Mouse (Mus musculus) embryonic facial prominence, embryonic 14.5 days (tissue): Measurements from ENCODE around the gene Atp5mpl. TPM values are rescaled to one million over a fixed set of nuclear protein-coding genes. Genes with fewer than 3 reads are reported as not detected.

Experiments
- ATAC-seq: fragments of 200-750 bp; cut with Nextera tagmentation; 2 replicates; pipeline ENCODE4 v1.8.0; 2017; ENCODE audit warnings: low read depth, moderate number of reproducible peaks, moderate TSS enrichment
- DNase-seq: peaks from one replicate; pipeline ENCODE4 v3.0.0-alpha.2; 2015; ENCODE audit warnings: low spot score
- H3K27ac ChIP-seq: fragments of 300-500 bp; sonication (generic); replicated peaks from 2 replicates; pipeline ENCODE4 v1.5.1; 2014; ENCODE audit warnings: low read depth, mild to moderate bottlenecking, low read length, moderate library complexity
- H3K27me3 ChIP-seq: fragments of 300-500 bp; sonication (generic); replicated peaks from 2 replicates; pipeline ENCODE4 v1.6.1; 2014; ENCODE audit warnings: low read length; ENCODE audit not compliant: control insufficient read depth, insufficient read depth
- H3K36me3 ChIP-seq: fragments of 300-500 bp; sonication (generic); 2 replicates; pipeline ENCODE4 v1.6.1; 2014; ENCODE audit warnings: low read length, mixed read lengths; ENCODE audit not compliant: control insufficient read depth, insufficient read depth
- H3K4me1 ChIP-seq: fragments of 300-500 bp; sonication (generic); 2 replicates; pipeline ENCODE4 v1.6.1; 2014; ENCODE audit warnings: antibody characterized with exemption, low read length; ENCODE audit not compliant: control insufficient read depth, insufficient read depth
- H3K4me2 ChIP-seq: fragments of 300-500 bp; sonication (generic); 2 replicates; pipeline ENCODE4 v1.6.1; 2014; ENCODE audit warnings: low read depth, mild to moderate bottlenecking, low read length, moderate library complexity, mixed read lengths
- H3K4me3 ChIP-seq: fragments of 300-500 bp; sonication (generic); 2 replicates; pipeline ENCODE4 v1.5.1; 2014; ENCODE audit warnings: low read depth, mild to moderate bottlenecking, low read length
- H3K9ac ChIP-seq: fragments of 300-500 bp; sonication (generic); 2 replicates; pipeline ENCODE4 v1.6.1; 2014; ENCODE audit warnings: low read depth, mild to moderate bottlenecking, low read length, moderate library complexity, mixed read lengths
- H3K9me3 ChIP-seq: fragments of 300-500 bp; sonication (generic); 2 replicates; pipeline ENCODE4 v1.6.1; 2016; ENCODE audit warnings: low read length; ENCODE audit not compliant: control insufficient read depth
- WGBS: fragments of 180-500 bp; shearing (Covaris S2); extraction: QIAGEN DNeasy Blood & Tissue Kit; methylation state at CpG from one replicate; pipeline ENCODE4 v1.1.7; 2014; 5-methylcytosine and 5-hydroxymethylcytosine counted together
- polyA plus RNA-seq: library from polyadenylated mRNA; unstranded; fragments of >200 nt; fragmentation: Nextera tagmentation; extraction: Ambion mirVana; gene quantifications from 2 replicates; pipeline ENCODE4 v1.2.1, GENCODE M21; 2014

The Atp5mpl gene
- polyA plus RNA-seq, 1 experiment from 2014 or later: 799 TPM

DNA sequence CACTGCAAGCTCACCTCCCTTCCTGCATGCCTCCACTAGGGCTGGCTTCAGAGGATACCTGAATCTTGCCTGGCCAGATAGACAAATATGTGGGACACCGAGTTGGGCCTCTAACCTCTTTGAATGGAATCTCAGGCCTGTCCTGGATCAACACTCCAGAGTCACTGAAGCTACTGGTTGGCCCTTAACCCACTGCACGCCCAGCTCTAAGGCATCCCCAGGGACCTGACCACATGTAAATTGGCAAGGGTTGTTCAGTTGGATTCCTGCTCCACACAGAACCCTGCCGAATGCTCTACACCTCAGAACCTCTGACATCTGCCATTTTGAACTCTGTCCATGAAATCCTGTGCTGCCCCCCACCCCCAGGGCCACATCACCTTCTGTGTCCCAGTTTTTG, 34.3 kb downstream of the Atp5mpl start:
- ATAC-seq (no peak), DNase-seq (no peak)
- H3K27me3 ChIP-seq: no peaks in the 10 kb centered on the region
- no peak overlapping the region for H3K9ac ChIP-seq
- no peak overlapping the region for H3K27ac ChIP-seq
- WGBS: 59% methylated on average over 3 of the region's 3 CpGs
- no peak overlapping the region for H3K4me3 ChIP-seq
- H3K4me1 ChIP-seq: peaks cover 25% of the 10 kb centered on the region
- no peaks in the 10 kb centered on the region for H3K9me3 ChIP-seq
- no peak overlapping the region for H3K4me2 ChIP-seq
- no peaks in the 10 kb centered on the region for H3K36me3 ChIP-seq

DNA sequence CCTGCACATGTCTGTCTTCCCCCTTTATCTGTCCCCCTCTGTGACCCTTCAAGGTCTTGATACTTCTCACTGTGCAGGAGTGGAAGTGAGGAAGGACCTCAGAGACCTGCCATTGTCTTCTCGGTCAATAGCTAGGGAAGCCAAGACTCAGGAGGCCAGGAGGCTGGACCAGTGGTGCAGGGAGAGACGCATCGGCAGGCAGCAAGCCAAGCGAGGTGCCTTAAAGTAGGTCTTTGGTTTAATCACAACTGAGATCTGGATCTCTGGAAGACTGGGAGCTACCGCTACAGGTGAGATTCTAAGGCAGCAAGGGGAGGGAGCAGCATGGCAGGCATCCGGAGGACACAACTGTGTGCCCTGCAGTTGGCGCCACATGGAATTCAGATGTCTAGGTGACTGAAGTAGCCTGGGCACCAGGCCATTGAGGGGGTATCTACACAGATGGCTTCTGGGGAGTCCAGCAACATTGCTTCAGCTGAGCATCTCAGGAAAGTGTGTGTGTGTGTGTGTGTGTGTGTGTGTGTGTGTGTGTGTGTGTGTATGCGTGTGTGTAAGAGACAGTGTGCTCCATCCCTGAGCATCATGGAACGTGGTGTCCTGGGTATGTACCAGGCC, 35.3 kb downstream of the Atp5mpl start:
- WGBS: 83% methylated on average over 8 of the region's 9 CpGs
- Histone ChIP-seq H3K4me3 (no peak overlapping the region), H3K27me3 (no peaks in the 10 kb centered on the region), H3K4me2 (no peak overlapping the region), H3K9me3 (no peaks in the 10 kb centered on the region), H3K36me3 (no peaks in the 10 kb centered on the region), H3K27ac (no peak overlapping the region), H3K4me1 (peaks cover 23% of the 10 kb centered on the region), H3K9ac (no peak overlapping the region)
- DNase-seq: no peak
- ATAC-seq: no peak

DNA sequence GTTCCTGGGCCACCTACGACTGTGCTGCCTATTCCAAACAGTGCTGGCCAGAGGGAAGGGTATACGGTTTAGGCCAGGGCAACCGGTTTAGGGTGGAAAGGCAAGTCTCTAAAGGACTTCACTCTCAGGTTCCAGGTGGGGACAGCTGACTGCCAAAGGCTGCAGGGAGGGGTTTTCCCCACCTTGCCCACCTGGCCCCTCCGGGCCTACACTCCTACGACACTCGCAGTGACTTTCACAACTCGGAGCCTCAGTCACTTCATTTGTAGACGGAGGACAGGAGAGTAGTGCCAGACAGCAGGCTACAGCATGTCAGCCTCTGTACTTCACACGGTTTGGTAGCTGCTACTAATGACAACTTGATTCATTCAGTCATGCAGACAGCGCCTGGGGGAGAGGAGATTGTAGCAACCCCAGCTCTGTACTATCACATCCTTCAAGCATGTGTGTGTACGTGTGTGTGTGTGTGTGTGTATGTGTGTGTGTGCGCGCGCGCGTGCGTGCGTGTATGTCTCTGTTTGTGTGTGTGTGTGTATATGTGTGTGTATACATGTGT, 38.3 kb downstream of the Atp5mpl start:
- H3K27me3 ChIP-seq: no peaks in the 10 kb centered on the region
- no peak overlapping the region for H3K4me3 ChIP-seq
- no peak overlapping the region for H3K9ac ChIP-seq
- no peaks in the 10 kb centered on the region for H3K36me3 ChIP-seq
- ATAC-seq (peak; percentile 68; the same call in 1 of the 2 replicates), DNase-seq (peak; percentile 78)
- no peak overlapping the region for H3K27ac ChIP-seq
- H3K4me2 ChIP-seq: no peak overlapping the region
- no peaks in the 10 kb centered on the region for H3K9me3 ChIP-seq
- H3K4me1 ChIP-seq: peaks cover 18% of the 10 kb centered on the region
- 74% methylated on average over 18 of the region's 18 CpGs for WGBS

DNA sequence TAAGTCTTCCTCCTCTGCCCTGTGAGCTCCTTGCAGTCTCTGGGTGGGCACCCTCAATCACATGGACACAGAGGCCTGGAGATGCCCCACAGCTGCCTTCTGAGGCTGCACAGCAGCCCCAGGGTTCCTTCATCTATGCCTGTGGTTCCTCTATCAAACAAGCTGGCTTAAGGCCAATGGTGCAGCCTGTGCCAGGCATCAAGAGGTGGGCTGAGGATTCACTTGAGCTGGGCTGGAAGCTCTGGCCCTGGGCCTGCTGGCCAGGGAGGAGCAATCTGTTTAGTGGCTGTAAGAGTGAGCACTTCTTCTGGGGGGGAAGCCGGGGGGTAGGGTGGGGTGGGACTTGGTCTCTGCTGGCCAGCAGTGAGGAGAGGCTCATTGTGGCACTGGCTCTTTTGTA, 39.4 kb downstream of the Atp5mpl start:
- no peak for ATAC-seq

DNA sequence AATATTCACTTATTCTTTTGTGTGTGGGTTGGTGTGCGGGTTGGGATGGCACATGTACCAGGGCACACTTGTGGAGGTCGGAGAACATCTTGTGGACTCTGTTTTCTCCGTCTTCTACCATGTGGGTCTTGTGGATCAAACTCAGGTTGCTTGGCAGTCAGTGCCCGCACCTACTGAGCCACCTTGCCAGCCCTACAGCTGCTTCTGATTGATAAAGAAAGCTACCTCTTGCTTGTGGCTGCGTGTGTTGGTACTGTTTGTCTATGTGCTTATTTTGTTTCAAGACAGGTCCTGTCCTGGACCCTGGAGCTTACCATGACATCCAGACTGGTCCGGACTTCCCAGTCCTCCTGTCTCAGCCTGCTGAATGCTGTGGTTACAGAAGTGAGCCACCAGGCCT, 43.7 kb downstream of the Atp5mpl start:
- H3K27ac ChIP-seq: no peak overlapping the region
- DNase-seq (no peak), ATAC-seq (no peak)
- no peak overlapping the region for H3K4me2 ChIP-seq
- no peak overlapping the region for H3K9ac ChIP-seq
- 87% methylated on average over 6 of the region's 6 CpGs for WGBS
- H3K36me3 ChIP-seq: no peaks in the 10 kb centered on the region
- H3K9me3 ChIP-seq: no peaks in the 10 kb centered on the region
- H3K27me3 ChIP-seq: no peaks in the 10 kb centered on the region
- H3K4me3 ChIP-seq: no peak overlapping the region
- H3K4me1 ChIP-seq: peaks cover 9% of the 10 kb centered on the region

More for the DNA sequence above, 39.4 kb downstream of the Atp5mpl start:
- peaks cover 9% of the 10 kb centered on the region for H3K4me1 ChIP-seq
- H3K9me3 ChIP-seq: no peaks in the 10 kb centered on the region
- no peaks in the 10 kb centered on the region for H3K36me3 ChIP-seq
- H3K27me3 ChIP-seq: no peaks in the 10 kb centered on the region
- no peak overlapping the region for H3K4me2 ChIP-seq
- H3K4me3 ChIP-seq: no peak overlapping the region
- WGBS: 71% methylated on average over 1 of the region's 1 CpGs
- H3K27ac ChIP-seq: no peak overlapping the region
- peak; percentile 51 for DNase-seq
- H3K9ac ChIP-seq: no peak overlapping the region

DNA sequence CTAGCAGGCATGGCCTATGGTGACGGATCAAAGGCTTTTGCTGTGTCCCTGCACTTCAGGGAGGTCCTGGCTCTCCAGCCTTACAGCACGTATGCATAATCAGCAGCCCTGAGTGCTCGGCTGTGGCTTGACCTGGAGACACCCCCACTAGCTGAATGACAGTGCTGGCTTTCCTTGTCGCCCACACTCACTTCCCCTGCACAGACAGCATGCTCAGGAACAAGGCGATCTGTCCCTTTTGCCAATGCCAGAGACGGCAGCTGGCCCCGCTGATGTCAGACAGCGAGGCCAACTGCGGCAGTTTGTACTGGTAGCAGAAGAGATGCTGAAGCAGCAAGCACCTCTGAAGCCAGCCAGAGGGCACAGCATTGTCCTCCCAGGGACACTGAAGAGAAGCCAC, 46.7 kb downstream of the Atp5mpl start:
- peaks cover 10% of the 10 kb centered on the region for H3K4me1 ChIP-seq
- no peaks in the 10 kb centered on the region for H3K9me3 ChIP-seq
- no peak for ATAC-seq
- DNase-seq: no peak
- H3K4me2 ChIP-seq: no peak overlapping the region
- H3K27ac ChIP-seq: no peak overlapping the region
- no peaks in the 10 kb centered on the region for H3K36me3 ChIP-seq
- H3K4me3 ChIP-seq: no peak overlapping the region
- 45% methylated on average over 9 of the region's 9 CpGs for WGBS
- no peaks in the 10 kb centered on the region for H3K27me3 ChIP-seq
- H3K9ac ChIP-seq: 0 out of 2 replicates have a peak overlapping the region, but pooled peaks have one; percentile 25

GRCm38 (mm10) chr12:111916514-111917217, 50.1 kb downstream of the Atp5mpl start:
- Histone ChIP-seq H3K27me3 (no peaks in the 10 kb centered on the region), H3K4me2 (no peak overlapping the region), H3K4me1 (peaks cover 10% of the 10 kb centered on the region), H3K36me3 (no peaks in the 10 kb centered on the region), H3K9ac (peak overlapping the region; percentile 35; the same call in 1 of the 2 replicates), H3K27ac (peak overlapping the region; percentile 63), H3K9me3 (no peaks in the 10 kb centered on the region), H3K4me3 (no peak overlapping the region)
- 42% methylated on average over 12 of the region's 12 CpGs for WGBS
- peak; percentile 69 for DNase-seq
- ATAC-seq: 0 out of 2 replicates have a peak, but pooled peaks have one; percentile 4

- no peak for DNase-seq
- Histone ChIP-seq H3K9me3 (no peaks in the 10 kb centered on the region), H3K9ac (no peak overlapping the region), H3K27me3 (no peaks in the 10 kb centered on the region), H3K4me2 (no peak overlapping the region), H3K4me3 (no peak overlapping the region), H3K4me1 (peaks cover 10% of the 10 kb centered on the region), H3K27ac (peak overlapping the region; percentile 53; the same call in 1 of the 2 replicates), H3K36me3 (no peaks in the 10 kb centered on the region)
- WGBS: 78% methylated on average over 6 of the region's 6 CpGs
- ATAC-seq: no peak
These were observed 51.0 kb downstream of the Atp5mpl start for GRCm38 (mm10) chr12:111915781-111916180.
